Mouse (Mus musculus) lung, adult 2 months (tissue): ENCODE measurements at regions not wholly inside any gene's neighbourhood (a gene's known extent, or its start where the extent isn't known, plus 50 kb on each side); places are given as distances from the start of the nearest gene placed in this dataset.

Experiments used
- CTCF ChIP-seq: fragments of 200-500 bp; IDR thresholded peaks from 2 replicates; pipeline ENCODE4 v1.5.1; 2011; ENCODE audit warnings: mild to moderate bottlenecking, low read length, control low read depth; ENCODE audit not compliant: insufficient read depth
- POLR2A ChIP-seq: fragments of 200-500 bp; IDR thresholded peaks from 2 replicates; pipeline ENCODE4 v1.6.1; 2011; ENCODE audit warnings: low read depth, mild to moderate bottlenecking, control low read depth, low read length, borderline replicate concordance; ENCODE audit errors: extremely low read depth

DNA sequence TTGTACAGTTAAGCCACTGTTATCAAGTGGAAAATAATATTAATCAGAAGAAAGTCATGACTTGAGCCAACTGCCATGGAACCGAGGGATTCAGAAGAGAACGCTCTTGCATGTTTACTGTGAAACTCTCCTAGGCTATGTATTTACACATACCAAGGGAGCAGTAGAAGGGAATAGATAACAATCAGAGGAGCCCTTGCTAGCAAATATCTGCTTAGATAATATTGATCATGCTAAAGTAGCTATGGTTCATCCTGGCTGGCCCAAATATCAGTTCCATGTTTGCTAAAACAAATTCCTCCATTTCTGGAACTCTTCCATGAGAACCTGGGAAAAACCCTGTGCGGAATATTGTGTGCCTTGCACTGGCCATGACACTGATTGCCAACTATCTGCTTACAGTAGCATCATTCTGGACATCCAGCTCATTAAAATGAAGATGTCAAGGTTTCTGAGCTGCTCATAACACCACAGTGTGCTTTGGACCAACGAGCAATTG, 179.5 kb upstream of the Tmem72 start:
- TF ChIP-seq CTCF (no peak), POLR2A (no peak)
